Mouse (Mus musculus) megakaryocyte, embryonic 14.5 days (primary cell): ENCODE results near the gene Olfr549. TPM values are rescaled to one million over a fixed set of nuclear protein-coding genes. Genes with fewer than 3 reads are reported as not detected.

Source experiments
- H3K27me3 ChIP-seq: replicated peaks from 2 replicates; pipeline ENCODE3; 2012; ENCODE audit warnings: inconsistent platforms
- H3K36me3 ChIP-seq: replicated peaks from 2 replicates; pipeline ENCODE3; 2012; ENCODE audit warnings: low read length, inconsistent platforms, mixed read lengths
- H3K4me1 ChIP-seq: 2 replicates; pipeline ENCODE4 v1.6.1; 2012; ENCODE audit warnings: inconsistent platforms
- H3K4me3 ChIP-seq: replicated peaks from 2 replicates; pipeline ENCODE3; 2012; ENCODE audit warnings: moderate library complexity, mild to moderate bottlenecking, inconsistent platforms
- H3K9me3 ChIP-seq: 2 replicates; pipeline ENCODE4 v1.6.1; 2012; ENCODE audit warnings: inconsistent platforms
- FLI1 ChIP-seq: IDR thresholded peaks from 2 replicates; pipeline ENCODE4 v1.6.1; 2012; ENCODE audit warnings: low read length, inconsistent platforms, mixed read lengths
- GATA1 ChIP-seq: IDR thresholded peaks from 3 replicates; pipeline ENCODE4 v1.6.1; 2012; ENCODE audit warnings: mixed read lengths, low read length, inconsistent platforms, borderline replicate concordance
- polyA plus RNA-seq: library from polyadenylated mRNA; stranded (reverse); fragments of >175 nt; gene quantifications from 2 replicates; pipeline ENCODE4 v1.2.3, GENCODE M21; 2012; ENCODE audit warnings: low replicate concordance; ENCODE audit not compliant: insufficient read depth

Gene Olfr549
- polyA plus RNA-seq, 1 experiment, result not detected

DNA sequence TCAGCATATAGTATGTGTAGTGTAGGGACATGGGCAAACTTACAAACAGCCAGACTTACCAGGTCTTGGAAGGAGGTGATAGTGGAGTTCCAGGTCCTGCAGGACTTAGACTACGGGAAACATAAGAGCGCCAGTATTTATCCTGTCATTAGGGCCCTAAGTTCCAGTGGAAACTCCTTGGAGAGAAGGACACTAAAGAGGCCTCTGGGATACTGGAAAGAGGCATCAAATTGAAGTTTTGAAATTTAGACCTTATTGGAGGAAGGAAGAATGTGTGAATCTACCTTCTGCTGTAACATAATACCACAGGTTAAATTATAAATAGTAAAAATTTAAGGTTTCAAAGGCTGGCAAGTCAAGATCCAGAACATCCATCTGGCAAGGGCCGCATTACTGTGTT, 42.1 kb downstream of the Olfr549 start, which contains the start of gene Olfr551:
Olfr551 (minus strand) TSS at position 101 of the 400 bp plus-strand sequence.
- TF ChIP-seq GATA1 (no peak), FLI1 (no peak)
- Histone ChIP-seq H3K4me3 (no peak within 1 kb of the TSS), H3K4me1 (peaks cover 54% of the 10 kb centered on the region), H3K36me3 (no peaks in the 10 kb centered on the region), H3K9me3 (no peaks in the 10 kb centered on the region), H3K27me3 (no peaks in the 10 kb centered on the region)

- Histone ChIP-seq H3K27me3 (no peaks in the 10 kb centered on the region), H3K9me3 (no peaks in the 10 kb centered on the region), H3K4me3 (peak within 1 kb of the TSS; percentile 81), H3K4me1 (peaks cover 69% of the 10 kb centered on the region), H3K36me3 (no peaks in the 10 kb centered on the region)
- no peak for TF ChIP-seq FLI1
- no peak for TF ChIP-seq GATA1
Measured at GRCm38 (mm10) chr7:102597378-102598031, 47.8 kb downstream of the Olfr549 start, which contains the start of gene Olfr552. TSS of gene Olfr552 (plus strand) at chr7:102597770.

Other genes with a start within 250 kb of the Olfr549 start
- 13.8 and 46.6 TPM in 2 replicates for gene Rrm1, start 108.2 kb upstream of the Olfr549 start, polyA plus RNA-seq
- not detected in 2 replicates for gene Olfr543, start 68.2 kb upstream of the Olfr549 start, polyA plus RNA-seq
- gene Olfr544, start 61.6 kb upstream of the Olfr549 start, polyA plus RNA-seq, result not detected in 2 replicates
- not detected in 2 replicates for gene Olfr545, start 50.3 kb upstream of the Olfr549 start, polyA plus RNA-seq
- gene Olfr547, start 15.1 kb upstream of the Olfr549 start, polyA plus RNA-seq, result not detected in 2 replicates
- not detected in 2 replicates for gene Olfr548-ps1, start 9.0 kb upstream of the Olfr549 start, polyA plus RNA-seq
- 0.60 and 3.0 TPM in 2 replicates for gene Trim21, start 15.6 kb downstream of the Olfr549 start, polyA plus RNA-seq
- not detected in 2 replicates for gene Olfr550, start 21.6 kb downstream of the Olfr549 start, polyA plus RNA-seq
- gene Olfr551, start 42.0 kb downstream of the Olfr549 start, polyA plus RNA-seq, result not detected in 2 replicates
- 0.06 and 3.2 TPM in 2 replicates for gene Olfr552, start 47.9 kb downstream of the Olfr549 start, polyA plus RNA-seq
- gene Olfr553, start 68.3 kb downstream of the Olfr549 start, polyA plus RNA-seq, result not detected in 2 replicates
- not detected in 2 replicates for gene Olfr554, start 88.6 kb downstream of the Olfr549 start, polyA plus RNA-seq
- not detected in 2 replicates for gene Olfr555, start 109.0 kb downstream of the Olfr549 start, polyA plus RNA-seq
- gene Olfr556, start 115.0 kb downstream of the Olfr549 start, polyA plus RNA-seq, result not detected in 2 replicates
- gene Trim68, start 137.5 kb downstream of the Olfr549 start, polyA plus RNA-seq, result 0.73 and 1.0 TPM in 2 replicates
- not detected in 2 replicates for gene Olfr557, start 146.0 kb downstream of the Olfr549 start, polyA plus RNA-seq
- not detected in 2 replicates for gene Olfr558, start 152.3 kb downstream of the Olfr549 start, polyA plus RNA-seq
- gene Olfr33, start 169.2 kb downstream of the Olfr549 start, polyA plus RNA-seq, result not detected in 2 replicates
- gene Olfr559, start 177.6 kb downstream of the Olfr549 start, polyA plus RNA-seq, result not detected in 2 replicates
- gene Olfr560, start 209.5 kb downstream of the Olfr549 start, polyA plus RNA-seq, result 0.17 TPM in 1 of 2 replicates, not detected in the other
- gene Olfr78, start 209.6 kb downstream of the Olfr549 start, polyA plus RNA-seq, result not detected in 2 replicates
- not detected in 2 replicates for gene Olfr561, start 221.4 kb downstream of the Olfr549 start, polyA plus RNA-seq